Mouse (Mus musculus) ES-E14 (cell line): Measurements from ENCODE around the gene Gm3149. TPM values are rescaled to one million over a fixed set of nuclear protein-coding genes. Genes with fewer than 3 reads are reported as not detected.

Source experiments
- total RNA-seq: library from RNA; depleted of rRNA; stranded (reverse); fragments of 300-350 nt; gene quantifications from 2 replicates; pipeline ENCODE4 v1.2.3, GENCODE M21; 2012; rRNA removed

The Gm3149 gene
- total RNA-seq, 1 experiment = 0.54 TPM

Other genes starting within 250 kb of the Gm3149 start
- not detected in 2 replicates for gene Gm3115, start 233.2 kb upstream of the Gm3149 start, total RNA-seq
- gene Gm8108, start 206.8 kb upstream of the Gm3149 start, total RNA-seq = 1.2 and 1.7 TPM in 2 replicates
- gene Gm3127, start 152.3 kb upstream of the Gm3149 start, total RNA-seq = not detected in 2 replicates
- gene Gm2974, start 134.7 kb upstream of the Gm3149 start, total RNA-seq = 10.1 and 12.4 TPM in 2 replicates
- gene Gm3138, start 67.7 kb upstream of the Gm3149 start, total RNA-seq = not detected in 2 replicates
- gene 2610042L04Rik, start 17.5 kb downstream of the Gm3149 start, total RNA-seq = 0.67 and 1.1 TPM in 2 replicates
- gene Gm3159, start 80.2 kb downstream of the Gm3149 start, total RNA-seq = 0.09 TPM in 1 of 2 replicates, not detected in the other
- gene Gm3164, start 98.2 kb downstream of the Gm3149 start, total RNA-seq = 0.26 and 0.58 TPM in 2 replicates
- gene Gm3173, start 113.7 kb downstream of the Gm3149 start, total RNA-seq = not detected in 2 replicates
- not detected in 2 replicates for gene Gm3182, start 164.5 kb downstream of the Gm3149 start, total RNA-seq
- not detected in 2 replicates for gene Gm3047, start 238.1 kb downstream of the Gm3149 start, total RNA-seq